Comparison of ENCODE assay signal across 16 mouse cellular contexts in the genomic region with DNA sequence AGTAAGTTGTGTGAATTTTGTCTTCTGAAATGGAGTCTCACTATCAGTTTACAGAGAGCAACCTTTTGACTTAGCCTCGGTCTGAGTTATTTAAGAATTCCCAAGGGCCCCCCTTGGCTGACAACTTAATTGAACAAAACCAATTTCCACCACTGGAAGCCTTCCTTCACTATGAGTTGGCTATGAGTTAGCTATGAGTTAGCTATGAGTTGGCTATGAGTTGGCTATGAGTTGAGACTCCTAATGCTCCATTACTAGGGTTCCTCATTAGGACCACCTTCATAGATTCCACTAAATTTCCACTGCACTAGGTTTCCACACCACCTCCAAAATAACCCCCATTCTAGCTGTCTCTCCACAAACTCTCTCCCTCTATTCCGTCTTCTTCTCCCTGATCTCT.
"Had no signal": no experiment of that assay in that cellular context is flagged by ENCODE, and none has a peak within 500 bp of the region (broad histone marks: within the 10 kb centered on the region; RNA-seq: fewer than 3 reads in every experiment).

No protein-coding gene starts in this region.

- H3K27ac ChIP-seq: neural tube, embryonic 13.5 days; neural tube, embryonic 15.5 days; stomach, embryonic 15.5 days; stomach, postnatal 0 days had no signal

- H3K4me1 ChIP-seq: neural tube, embryonic 15.5 days; stomach, embryonic 15.5 days had no signal

- H3K36me3 ChIP-seq: neural tube, embryonic 13.5 days; neural tube, embryonic 15.5 days; stomach, embryonic 15.5 days had no signal

- H3K27me3 ChIP-seq: neural tube, embryonic 13.5 days; neural tube, embryonic 15.5 days; stomach, embryonic 15.5 days had no signal

- DNase-seq: retina, postnatal 1 day; right cerebral cortex, adult 18-20 months; right cerebral cortex, postnatal 14 days; right cerebral cortex, postnatal 25 days; right cerebral cortex, postnatal 4 days; spleen, adult 18-20 months; thymus, adult 18-20 months; thymus, adult 2 months; thymus, postnatal 14 days; thymus, postnatal 25 days; thymus, postnatal 36 days; thymus, postnatal 4 days had no signal

- H3K4me3 ChIP-seq: neural tube, embryonic 13.5 days; neural tube, embryonic 15.5 days; stomach, embryonic 15.5 days had no signal
